Mouse (Mus musculus) thymus, postnatal 14 days (tissue): ENCODE results near the gene Med13l.

Experiments
- DNase-seq: peaks from one replicate; pipeline ENCODE4 v3.0.0; 2021

Gene Med13l

DNA sequence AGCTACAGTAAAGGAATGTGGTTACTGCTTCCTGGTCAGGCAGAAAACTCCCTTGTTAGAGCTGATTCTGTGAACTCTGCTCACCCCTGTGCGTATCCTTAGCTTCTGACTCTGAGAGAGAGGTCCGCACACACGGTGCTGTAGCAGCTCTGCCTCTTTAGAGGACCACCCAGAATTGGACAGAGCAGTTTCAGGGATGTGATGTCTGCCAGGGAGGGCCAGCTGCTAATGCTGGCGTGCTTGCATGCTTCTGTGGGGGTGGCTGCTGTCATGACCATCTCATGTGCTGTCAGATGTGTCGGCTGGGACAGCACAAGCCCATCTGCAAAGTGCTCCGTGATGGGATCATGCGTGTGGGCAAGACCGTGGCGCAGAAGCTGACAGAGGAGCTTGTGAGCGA lies 186.5 kb downstream of the Med13l start:
- DNase-seq, result no peak

DNA sequence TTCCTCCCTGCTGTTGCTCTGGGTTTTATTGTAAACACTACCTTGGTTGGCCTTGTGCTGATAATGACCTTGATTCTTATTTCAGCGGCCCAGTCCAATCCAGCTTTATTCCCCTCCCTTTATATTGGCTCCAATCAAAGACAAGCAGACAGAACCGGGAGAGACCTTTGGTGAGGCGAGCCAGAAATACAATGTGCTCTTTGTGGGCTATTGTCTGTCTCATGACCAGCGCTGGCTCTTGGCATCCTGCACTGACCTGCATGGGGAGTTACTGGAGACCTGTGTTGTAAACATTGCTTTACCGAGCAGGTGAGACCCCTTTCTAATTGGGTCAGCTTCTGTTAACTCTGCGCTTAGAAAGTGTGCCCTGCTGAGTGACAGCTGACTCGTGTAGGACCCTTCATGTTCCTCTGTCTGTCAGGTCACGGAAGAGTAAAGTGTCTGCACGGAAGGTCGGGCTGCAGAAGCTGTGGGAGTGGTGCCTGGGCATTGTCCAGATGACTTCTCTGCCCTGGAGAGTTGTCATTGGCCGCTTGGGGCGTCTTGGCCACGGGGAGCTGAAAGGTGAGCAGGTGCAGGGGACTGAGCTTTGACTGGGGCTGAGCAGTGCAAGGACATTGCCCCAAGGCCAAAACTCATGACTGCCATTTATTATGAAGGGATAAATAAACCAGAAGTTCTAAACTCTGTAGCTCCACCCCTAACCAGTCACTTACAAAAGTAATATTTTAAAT lies 191.1 kb downstream of the Med13l start:
- no peak for DNase-seq

DNA sequence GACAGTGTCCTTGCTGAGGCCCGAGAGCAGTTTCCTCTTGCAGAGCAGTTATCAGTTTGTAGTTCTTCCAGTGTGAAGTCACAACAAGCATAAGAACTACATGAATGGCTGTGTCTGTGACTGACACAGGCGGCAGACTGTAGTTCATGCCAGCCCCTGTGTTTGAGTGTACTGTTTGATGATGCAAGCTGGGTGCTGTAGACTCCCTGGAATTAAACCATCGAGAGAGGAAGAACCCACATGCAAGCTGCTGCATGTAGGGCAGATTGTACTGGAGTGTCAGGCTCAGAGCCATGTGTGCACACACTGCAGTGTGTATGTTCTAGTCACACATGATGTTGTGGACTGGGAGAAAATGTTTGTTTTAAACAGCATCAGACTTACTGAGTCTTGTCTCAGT lies 192.4 kb downstream of the Med13l start:
- no peak for DNase-seq

DNA sequence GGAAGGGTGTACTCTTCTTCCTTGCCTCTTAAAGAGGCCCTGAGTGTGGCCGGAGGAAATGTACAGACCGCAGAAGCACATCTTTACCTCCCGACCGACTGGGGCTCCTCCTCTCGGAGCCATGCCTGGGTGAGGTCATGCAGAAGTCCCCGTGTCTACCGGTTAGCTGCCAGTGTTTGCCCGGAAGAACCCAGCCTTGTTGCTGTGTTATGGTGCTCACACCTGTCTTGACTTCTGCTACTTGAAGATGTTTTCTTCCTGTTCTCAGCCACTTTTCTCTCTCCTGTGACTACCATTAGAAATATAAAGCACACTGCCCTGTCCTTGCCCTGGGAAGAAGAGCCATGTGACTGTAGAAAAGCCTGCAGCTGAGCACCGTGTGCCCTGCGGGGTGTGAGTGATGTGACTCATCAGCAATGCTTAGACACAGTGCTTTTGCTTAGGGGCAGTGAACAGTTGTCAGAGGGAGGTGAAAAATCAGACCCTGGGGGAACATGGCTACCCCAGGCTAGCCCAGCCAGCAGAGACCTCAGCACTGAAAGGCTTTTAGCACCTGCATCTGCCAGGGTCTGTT lies 193.1 kb downstream of the Med13l start:
- DNase-seq, result no peak

DNA sequence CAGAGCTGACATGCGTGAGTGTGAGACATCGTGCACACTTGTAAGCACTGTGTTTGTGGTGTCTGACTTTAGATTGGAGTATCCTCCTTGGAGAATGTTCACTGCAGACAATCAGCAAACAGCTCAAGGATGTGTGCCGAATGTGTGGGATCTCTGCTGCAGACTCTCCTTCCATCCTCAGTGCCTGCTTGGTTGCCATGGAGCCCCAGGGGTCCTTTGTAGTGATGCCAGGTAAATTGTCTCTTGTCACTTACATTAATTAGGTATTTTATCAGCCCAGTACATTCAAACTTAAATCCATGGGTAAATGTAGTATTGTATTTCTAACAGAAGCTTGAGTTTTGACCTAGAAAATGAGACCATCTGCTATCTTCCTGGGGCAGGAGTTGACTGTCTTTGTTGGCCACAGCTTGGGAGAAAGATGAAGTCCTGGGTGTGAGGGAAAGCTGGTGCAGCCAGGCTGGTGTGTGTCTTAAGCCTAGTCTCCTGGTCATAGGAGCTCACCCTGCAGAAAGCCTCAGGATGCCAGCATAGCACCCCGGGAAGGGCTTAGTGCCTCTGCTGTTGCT lies 193.8 kb downstream of the Med13l start:
- DNase-seq, result no peak

DNA sequence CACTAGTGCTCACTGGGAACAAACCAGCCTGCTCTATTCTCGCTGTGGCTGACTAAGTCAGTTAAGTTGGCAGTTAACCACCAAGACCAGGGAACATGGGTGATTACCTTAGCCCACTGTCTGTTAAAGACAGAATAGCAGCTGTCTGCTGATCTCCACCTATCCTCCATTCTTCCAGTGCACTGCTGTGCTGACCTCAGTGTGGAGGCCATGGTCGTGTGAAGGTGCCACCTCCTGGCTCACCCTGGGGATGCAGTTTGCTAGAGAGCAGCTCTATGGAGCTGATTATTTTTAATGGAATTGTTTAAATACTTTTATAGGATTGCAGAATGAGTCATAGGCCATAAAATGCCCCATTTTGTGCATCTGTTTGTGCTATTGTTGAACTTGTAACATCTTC lies 195.6 kb downstream of the Med13l start:
- DNase-seq, result no peak

DNA sequence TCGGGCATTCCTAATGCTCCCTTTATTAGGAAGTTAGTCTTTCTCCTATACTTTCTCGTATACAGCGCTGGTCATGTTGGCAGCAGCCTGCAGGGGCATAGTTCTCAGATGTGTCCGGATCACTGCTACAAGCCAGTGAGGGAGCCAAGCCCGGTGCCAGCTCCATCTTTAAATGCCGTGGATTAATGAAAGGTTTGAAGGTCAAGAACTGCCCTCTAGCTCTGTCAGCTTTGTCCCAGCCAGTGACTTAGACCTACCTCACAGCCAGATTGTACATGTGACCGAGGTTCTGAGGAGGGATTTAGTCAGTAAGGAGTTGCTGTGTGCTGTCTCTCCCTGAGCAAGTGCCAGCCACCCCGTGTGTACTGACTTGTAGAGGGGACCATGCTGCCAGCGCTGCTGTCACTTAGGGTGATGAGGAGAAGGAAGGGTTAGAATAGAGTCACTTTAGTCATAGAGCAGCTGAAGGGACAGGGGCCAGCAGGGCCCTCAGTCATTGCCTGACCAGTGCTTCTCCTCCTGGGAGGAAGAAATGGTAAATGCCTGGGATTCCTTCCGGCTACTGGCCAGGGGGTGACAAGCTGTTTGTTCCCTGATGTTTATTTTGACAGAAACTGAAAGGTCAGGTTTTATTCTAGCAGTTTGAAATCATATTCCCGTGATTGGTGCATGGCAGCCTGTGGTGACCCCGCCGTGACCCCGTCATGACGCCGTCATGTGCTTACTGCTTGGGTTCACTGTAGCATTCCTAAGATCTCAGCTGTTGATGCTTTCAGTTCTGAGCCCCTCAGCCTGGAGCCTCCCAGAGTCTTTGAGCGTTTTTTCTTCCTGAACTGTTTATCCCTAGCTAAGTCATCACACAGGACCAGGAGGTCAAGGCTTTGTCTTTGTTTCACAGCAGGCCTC lies 197.2 kb downstream of the Med13l start:
- no peak for DNase-seq

DNA sequence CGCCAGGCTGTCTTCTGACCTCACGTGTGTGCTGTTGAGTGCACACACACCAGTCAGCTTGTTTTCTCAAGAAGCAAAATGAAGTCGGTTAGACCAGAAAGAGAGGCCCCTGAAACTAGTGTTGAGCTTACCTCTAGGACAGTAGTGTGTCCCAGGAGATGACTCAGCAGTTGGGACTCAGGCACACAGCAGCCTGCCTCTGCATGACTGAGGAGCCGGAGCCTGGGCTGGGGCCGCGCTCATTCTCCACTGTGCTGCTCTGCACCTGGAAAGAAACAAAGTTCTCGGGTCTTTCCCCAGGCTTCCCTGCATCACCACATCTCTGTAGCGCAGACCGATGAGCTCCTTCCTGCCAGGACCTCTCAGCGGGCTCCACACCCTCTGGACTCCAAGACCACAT lies 200.5 kb downstream of the Med13l start:
- no peak for DNase-seq

DNA sequence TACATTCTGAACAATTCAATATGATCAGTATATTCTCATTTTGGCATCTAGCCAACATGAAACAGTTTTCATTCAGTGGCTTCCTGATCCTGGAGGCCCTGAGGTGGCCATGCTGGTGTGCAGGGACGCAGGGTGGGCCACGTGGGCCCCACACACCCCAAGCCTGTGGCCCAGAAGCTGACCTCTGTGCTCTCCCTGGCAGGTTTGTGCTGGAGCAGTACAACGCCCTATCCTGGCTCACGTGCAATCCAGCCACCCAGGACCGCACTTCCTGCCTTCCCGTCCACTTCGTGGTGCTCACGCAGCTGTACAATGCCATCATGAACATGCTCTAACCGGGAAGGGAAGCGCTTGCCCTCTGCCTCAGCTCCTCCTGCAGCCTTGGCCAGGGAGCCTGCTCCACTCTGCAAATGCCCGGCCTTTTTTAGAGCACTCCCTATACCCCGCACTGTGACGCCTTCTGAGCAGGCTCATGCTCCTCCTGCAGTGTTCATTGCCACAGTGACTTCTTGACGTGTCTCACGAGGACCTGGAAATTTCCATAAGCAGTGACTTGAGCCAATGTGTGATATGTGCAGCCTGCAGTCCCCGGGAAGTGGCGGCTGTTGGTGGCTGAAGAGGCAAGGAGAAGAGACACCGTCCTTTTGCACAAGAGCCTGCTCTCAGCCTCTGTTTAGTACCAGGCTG lies 202.2 kb downstream of the Med13l start:
- no peak for DNase-seq

DNA sequence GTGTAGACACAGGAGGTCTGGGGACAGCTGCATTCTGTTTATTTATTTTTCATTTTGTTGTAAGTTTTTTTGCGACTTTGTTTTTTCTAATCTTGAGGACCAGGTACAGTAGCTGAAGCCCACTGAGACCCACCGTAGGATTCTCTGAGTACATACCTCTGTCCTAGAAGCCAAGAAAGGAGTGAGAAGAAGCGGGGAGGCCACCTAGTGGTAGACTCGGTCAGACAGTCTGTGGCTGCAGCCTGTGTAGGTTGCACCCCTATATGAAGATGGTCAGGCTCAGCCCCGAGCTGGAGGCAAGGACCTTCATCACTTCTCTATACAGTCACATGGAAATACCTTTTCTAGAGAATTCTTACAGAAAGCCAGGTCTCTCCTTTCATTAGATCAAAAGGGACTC lies 202.9 kb downstream of the Med13l start:
- peak; percentile 58 for DNase-seq

DNA sequence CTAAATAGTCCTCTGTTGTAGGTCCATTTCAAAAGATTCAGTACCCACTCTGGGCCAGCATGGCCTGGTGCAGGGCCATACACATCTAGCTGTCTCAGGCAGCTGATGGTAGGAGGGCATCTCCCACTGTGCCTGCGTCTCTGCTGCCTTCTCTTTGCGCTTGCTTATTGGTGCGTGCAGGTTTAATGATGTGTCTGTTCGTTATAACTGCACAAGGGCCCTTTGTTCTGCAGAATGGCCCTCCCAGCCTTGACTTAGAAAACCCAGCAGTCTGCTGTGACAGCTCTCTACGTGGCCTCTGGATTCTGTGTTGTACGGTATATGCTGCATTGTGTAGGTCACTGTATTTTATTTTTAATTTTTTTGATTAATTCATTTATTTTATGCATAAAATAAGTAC lies 208.7 kb downstream of the Med13l start:
- DNase-seq, result no peak

DNA sequence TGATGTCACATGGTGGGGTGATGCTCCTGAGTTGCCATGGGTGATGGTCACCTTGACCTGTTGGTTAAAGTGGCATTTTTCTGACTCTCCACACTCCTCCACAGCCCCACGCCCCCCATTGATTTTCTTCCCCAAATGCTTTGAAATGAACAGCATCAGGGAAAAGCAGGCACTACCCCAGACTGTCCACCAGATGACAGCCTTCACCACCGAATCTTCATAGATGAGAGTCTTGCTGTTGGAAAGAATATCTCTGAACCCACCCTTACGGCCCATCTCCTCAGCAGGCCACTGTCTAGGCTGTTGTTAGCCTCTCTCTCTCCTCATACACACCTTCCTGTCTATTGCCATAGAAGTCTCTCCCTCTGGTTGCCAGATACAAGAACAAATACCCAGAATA lies 213.4 kb downstream of the Med13l start:
- peak; percentile 42 for DNase-seq

DNA sequence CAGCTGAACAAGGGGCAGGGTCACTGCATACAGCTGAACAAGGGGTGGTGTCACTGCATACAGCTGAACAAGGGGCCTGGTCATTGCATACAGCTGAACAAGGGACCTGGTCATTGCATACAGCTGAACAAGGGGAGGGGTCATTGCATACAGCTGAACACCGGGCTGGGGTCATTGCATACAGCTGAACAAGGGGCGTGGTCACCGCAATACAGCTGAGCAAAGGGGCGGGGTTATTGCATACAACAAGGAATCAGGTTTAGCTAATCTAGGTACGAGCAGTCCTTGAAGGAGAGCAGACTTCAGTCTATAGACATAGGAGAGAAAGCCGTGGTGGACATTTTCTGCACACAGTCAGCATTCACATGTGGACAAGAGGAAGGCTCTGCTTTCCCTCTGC lies 215.9 kb downstream of the Med13l start:
- no peak for DNase-seq

DNA sequence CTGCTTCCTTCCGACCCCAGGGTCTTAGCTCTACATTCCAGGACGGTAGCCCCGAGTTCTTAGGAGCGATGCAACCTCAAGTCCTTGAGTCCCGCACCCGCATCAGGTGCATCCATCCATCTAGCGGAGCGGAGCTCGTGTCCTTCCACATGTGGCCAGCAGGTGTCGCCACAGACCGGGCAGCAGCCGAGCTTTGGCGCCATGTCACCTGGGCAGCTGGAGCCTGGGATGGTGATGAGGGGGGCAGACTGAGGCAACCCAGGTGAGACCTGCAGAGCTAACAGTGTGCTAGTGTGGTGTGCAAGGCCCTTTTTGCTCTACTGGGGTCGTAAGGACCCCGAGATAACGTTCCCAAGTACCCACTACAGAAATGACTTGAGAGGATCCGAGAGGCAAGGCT lies 221.1 kb downstream of the Med13l start:
- DNase-seq, result peak; percentile 69

DNA sequence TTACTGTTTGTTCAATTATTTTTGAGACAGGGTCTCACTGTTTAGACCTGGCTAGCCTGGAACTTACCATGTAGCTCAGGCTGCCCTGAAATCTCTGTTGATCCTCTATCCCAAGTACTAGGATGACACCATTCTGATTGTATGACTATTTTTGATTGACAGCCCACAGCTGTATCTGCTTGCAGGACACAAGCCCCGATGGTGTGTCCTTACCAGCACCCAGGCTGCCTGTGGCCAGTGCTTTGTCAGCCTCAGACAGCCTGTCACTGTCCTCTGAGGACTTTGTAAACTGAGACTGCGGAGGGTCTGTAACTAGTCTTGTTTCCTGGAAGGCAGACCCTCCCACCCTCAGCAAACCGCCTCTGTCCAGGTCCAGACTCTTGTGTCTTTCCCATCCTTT lies 221.7 kb downstream of the Med13l start:
- no peak for DNase-seq

DNA sequence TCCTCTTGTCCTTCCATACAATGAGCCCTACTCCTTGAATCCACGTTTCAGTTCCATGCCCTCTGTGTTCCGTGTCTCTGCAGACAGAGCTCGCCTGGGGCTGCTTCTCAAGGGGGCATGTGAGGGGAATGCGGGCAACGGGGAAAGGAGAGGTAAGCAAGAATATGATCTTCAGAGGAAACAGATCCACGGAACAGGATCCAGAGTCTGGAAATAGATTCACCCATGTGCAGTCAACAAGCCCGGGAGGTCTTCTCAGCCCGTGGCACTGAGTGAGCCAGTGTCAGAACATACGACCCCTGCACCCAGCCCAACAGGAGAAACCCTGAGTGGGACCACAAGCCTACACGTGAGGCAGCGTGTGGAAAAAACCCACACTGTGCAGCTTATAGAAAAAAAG lies 228.7 kb downstream of the Med13l start:
- no peak for DNase-seq

DNA sequence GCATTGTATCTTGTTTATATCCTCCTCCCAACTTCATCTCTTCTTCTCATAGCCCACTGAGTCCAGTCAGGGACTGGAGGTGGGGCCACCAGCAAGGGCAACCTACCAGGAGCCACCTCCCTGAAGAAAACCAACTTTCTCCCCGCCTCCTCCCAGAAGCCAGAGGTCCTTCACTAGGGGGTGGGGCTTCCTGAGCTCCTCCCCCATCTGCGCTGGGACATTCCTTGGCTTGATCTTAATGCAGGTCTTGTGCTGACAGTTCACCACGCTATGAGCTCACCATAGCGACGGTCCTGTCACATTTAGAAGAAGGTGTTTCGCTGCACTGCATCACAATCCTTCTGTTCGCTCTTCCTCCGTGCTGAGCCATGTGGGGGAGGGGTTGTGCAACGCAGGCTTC lies 229.3 kb downstream of the Med13l start:
- no peak for DNase-seq

DNA sequence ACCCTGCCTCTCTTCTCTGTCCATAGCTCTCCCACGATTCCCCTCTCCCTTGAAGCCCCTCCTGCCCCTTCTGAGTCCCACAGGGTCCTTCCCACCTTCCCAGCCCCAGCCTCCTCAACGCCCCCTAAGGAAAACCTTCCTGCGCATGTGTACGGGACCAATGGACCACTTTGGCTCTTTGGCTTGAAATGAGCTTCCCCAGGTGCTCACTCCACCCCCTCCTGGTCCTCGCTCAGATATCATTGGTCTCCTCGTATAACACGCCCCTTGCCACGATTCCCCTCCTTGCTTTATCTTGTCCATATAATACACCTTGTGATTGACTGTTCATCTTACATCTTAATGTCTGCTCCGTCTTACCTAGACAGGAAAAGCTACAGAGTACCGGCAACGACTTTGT lies 237.3 kb downstream of the Med13l start:
- no peak for DNase-seq

DNA sequence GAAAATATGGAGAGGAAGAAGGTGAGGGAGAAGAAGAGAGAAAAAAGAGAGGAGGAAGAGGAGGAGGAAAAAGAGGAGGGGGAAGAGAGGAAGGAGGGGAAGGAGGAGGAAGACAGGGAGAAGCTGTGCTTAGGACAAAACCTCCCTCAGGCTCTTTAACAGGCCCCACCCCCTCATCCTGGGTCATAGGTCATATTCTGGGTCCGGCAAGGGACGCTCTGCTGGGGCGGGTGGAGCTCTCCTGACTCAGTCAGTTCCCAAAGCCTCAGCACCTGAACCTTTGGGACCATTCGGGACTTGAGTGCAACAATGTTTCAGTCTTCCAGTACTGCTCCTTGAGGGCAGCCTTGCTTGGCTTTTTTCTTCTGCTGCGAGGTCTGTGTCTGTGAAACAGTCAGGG lies 241.1 kb downstream of the Med13l start:
- no peak for DNase-seq

DNA sequence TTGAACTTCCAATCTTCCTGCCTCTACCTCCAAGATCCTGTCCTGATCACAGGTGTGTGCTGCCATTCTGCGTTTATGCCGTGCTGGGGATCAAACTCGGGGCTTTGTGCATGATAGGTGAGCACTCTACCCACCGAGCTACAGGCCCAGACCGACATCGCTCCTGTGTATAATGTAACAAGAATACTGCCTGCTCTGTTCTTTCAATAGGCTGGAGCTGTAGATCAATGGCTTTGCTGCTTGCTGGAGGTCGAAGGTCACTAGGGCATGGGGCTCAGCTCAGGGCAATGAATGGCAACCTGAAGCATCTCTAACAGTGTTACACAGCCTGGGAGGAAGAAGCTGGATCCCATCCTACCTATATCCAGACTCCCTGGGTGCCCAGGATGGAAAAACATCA lies 241.6 kb downstream of the Med13l start:
- DNase-seq, result no peak

DNA sequence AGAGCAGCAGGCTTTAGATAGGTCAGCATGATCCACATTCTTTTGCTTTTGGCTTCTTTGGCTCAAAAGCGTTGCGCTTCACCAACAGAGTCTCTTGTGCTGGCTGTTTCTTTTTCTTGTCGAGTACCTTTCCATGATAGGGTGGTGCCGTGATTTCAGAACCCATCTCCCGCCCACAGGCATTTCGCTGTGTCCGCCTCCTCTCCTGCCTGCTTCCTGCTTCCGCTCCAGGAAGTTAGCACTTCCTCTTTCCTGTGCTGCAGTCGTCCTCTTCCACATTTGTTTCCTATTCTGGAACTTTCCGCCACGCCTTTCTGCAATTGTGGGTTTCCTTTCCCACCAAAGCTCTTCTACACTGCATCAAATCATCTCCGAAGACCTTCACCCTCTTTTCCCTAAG lies 248.5 kb downstream of the Med13l start:
- DNase-seq, result no peak

DNA sequence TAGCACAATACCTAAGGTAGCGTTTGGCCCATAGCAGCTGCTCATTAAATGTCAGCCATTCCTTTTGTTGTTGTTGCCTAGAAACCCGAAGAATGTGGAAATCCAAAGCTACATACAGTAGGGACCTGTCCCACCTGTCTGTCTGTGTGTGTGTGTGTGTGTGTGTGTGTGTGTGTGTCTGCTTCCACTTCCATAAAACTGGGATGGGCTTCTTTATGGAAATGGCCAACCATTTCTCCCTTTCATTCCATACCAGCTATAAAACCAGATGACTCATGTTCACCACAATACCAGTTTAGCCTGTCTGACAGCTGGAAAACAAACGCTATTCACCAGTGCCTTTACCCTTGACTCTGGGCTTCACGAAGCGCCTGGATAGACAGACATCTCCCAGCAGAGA lies 249.1 kb downstream of the Med13l start:
- no peak for DNase-seq

DNA sequence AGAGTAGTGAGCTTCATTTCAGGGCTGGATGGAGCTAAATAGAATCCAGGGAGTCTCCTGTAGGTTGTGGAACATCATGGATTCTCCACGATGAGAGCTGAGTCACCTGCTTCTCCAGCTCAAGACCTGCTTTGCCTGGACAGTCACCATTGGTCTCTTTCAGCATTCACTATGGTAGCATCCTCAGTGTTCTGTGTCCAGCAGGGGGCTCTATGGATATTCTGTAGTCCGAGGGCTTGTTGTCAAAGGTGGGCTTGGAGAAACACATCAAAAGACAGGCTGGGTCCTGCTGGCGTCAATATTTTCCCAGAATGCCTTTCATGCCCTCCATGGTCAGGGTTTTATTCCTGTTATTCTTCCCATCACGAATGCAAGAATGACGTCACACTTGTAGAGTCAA lies 251.2 kb downstream of the Med13l start:
- no peak for DNase-seq
